Mouse (Mus musculus) liver, postnatal 0 days (tissue): ENCODE results near the gene Fbxl16.

ENCODE experiments used
- CTCF ChIP-seq: sonication (generic); IDR thresholded peaks from 2 replicates; pipeline ENCODE4 v1.5.1; 2016; ENCODE audit warnings: antibody characterized with exemption, low read depth
- EP300 ChIP-seq: IDR thresholded peaks from 2 replicates; pipeline ENCODE4 v1.6.1; 2016; ENCODE audit warnings: antibody characterized with exemption, low read depth, mild to moderate bottlenecking

DNA sequence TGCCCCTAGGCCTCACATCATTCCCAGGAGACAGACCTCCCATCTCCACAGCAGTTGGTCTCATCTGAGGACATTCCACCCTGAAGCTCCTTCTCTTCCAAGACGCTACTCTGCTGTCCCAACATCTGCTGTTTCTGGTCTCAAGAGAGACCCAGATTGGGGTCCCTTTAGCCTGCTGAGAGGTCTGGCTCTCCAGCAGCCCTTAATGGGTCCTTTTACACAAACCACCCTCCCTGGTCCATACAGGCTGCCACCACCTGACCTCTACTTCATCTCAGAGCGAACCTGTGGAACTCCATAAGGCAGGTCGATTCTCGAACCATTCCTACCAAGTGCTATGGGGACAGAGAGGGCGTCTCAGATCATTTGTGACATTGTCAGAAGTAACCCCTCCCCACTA lies 857 bp upstream of the Fbxl16 start:
- TF ChIP-seq CTCF, result no peak
- TF ChIP-seq EP300, result no peak
